Mouse (Mus musculus) neutrophil, adult 5-6 weeks (primary cell): ENCODE measurements around the gene Triobp. TPM values are rescaled to one million over a fixed set of nuclear protein-coding genes. Genes with fewer than 3 reads are reported as not detected.

ENCODE experiments used
- ATAC-seq: fragments of 151-379, 151-347 bp; 2 replicates; pipeline ENCODE4 v1.8.0; 2017; ENCODE audit warnings: mild to moderate bottlenecking, moderate TSS enrichment; ENCODE audit not compliant: insufficient number of reproducible peaks, poor library complexity, low FRiP score, severe bottlenecking; ENCODE audit errors: extremely low read depth
- total RNA-seq: library from RNA; stranded (forward); fragments of 200-1000 nt; gene quantifications from 2 replicates; pipeline ENCODE4 v1.2.3, GENCODE M21; 2017

Triobp gene
- total RNA-seq, 1 experiment from 2014 or later, result 37.2 TPM

- ATAC-seq, result no peak
These were observed 100.7 kb downstream of the Triobp start for GRCm38 (mm10) chr15:79048186-79048585.

GRCm38 (mm10) chr15:79050160-79050845, 102.8 kb downstream of the Triobp start:
- ATAC-seq, result no peak

- no peak for ATAC-seq
These were observed 103.4 kb downstream of the Triobp start for GRCm38 (mm10) chr15:79050964-79051363.

- ATAC-seq, result no peak
These were observed 104.2 kb downstream of the Triobp start for GRCm38 (mm10) chr15:79051461-79052360.

- ATAC-seq, result no peak
These were observed 104.8 kb downstream of the Triobp start for GRCm38 (mm10) chr15:79052366-79052765.

Other genes starting within 250 kb of the Triobp start
- not detected in 2 replicates for gene Elfn2, start 229.0 kb upstream of the Triobp start, total RNA-seq
- gene Mfng, start 174.2 kb upstream of the Triobp start, total RNA-seq, result 36.5 and 38.8 TPM in 2 replicates
- 5.0 and 7.2 TPM in 2 replicates for gene Card10, start 144.7 kb upstream of the Triobp start, total RNA-seq
- gene Cdc42ep1, start 105.1 kb upstream of the Triobp start, total RNA-seq, result not detected in 2 replicates
- gene Lgals2, start 92.2 kb upstream of the Triobp start, total RNA-seq, result not detected in 2 replicates
- gene Gga1, start 70.5 kb upstream of the Triobp start, total RNA-seq, result 37.2 and 39.5 TPM in 2 replicates
- gene Gm49510, start 48.1 kb upstream of the Triobp start, total RNA-seq, result 1.0 and 2.3 TPM in 2 replicates
- gene Sh3bp1, start 48.0 kb upstream of the Triobp start, total RNA-seq, result 31.8 and 39.0 TPM in 2 replicates
- 2.1 and 3.7 TPM in 2 replicates for gene Pdxp, start 33.8 kb upstream of the Triobp start, total RNA-seq
- 31.7 and 43.2 TPM in 2 replicates for gene Lgals1, start 21.0 kb upstream of the Triobp start, total RNA-seq
- 18.9 and 22.6 TPM in 2 replicates for gene Nol12, start 12.8 kb upstream of the Triobp start, total RNA-seq
- gene H1f0, start 80.7 kb downstream of the Triobp start, total RNA-seq, result 3.3 and 6.8 TPM in 2 replicates
- gene Galr3, start 94.2 kb downstream of the Triobp start, total RNA-seq, result not detected in 2 replicates
- 19.2 and 22.6 TPM in 2 replicates for gene Ankrd54, start 115.2 kb downstream of the Triobp start, total RNA-seq
- gene Eif3l, start 127.5 kb downstream of the Triobp start, total RNA-seq, result 97.7 and 106 TPM in 2 replicates
- 31.8 and 32.7 TPM in 2 replicates for gene Micall1, start 161.2 kb downstream of the Triobp start, total RNA-seq
- gene Polr2f, start 193.3 kb downstream of the Triobp start, total RNA-seq, result 27.9 and 42.8 TPM in 2 replicates
- 0.12 and 0.49 TPM in 2 replicates for gene 1700088E04Rik, start 193.5 kb downstream of the Triobp start, total RNA-seq
- not detected in 2 replicates for gene Sox10, start 217.5 kb downstream of the Triobp start, total RNA-seq